Mouse (Mus musculus) MEL (cell line): Measurements from ENCODE around the gene Vangl1. TPM values are rescaled to one million over a fixed set of nuclear protein-coding genes. Genes with fewer than 3 reads are reported as not detected.

Source experiments
- DNase-seq: peaks from one replicate; pipeline ENCODE4 v3.0.0; 2011; ENCODE audit warnings: low read depth, low spot score
- H3K27ac ChIP-seq: 2 replicates; pipeline ENCODE4 v1.5.1; 2012; ENCODE audit warnings: low read depth, mild to moderate bottlenecking, control low read depth, low read length, moderate library complexity; ENCODE audit not compliant: control insufficient read depth
- H3K27me3 ChIP-seq, 2 experiments: fragments of 150-350 bp in 1 of 2; sonication (generic) in 1 of 2; 2 replicates each; pipeline ENCODE4 v1.6.1; 2012; ENCODE audit warnings: low read length in 2 of 2, mild to moderate bottlenecking in 2 of 2, improper control_type of control experiment in 1 of 2, moderate library complexity in 1 of 2; ENCODE audit not compliant: insufficient read depth in 2 of 2, control insufficient read depth in 1 of 2
- H3K36me3 ChIP-seq, 2 experiments: 2 replicates each; pipeline ENCODE4 v1.6.1; 2012 to 2014; ENCODE audit warnings: low read length in 2 of 2, improper control_type of control experiment in 1 of 2, inconsistent platforms in 1 of 2, mild to moderate bottlenecking in 1 of 2; ENCODE audit not compliant: insufficient read depth in 2 of 2, control insufficient read depth in 1 of 2
- H3K4me1 ChIP-seq, 2 experiments: fragments of 150-350 bp in 1 of 2; sonication (generic) in 1 of 2; 2 replicates each; pipeline ENCODE4 v1.6.1; 2012; ENCODE audit warnings: low read length in 2 of 2, improper control_type of control experiment in 1 of 2, mild to moderate bottlenecking in 1 of 2; ENCODE audit not compliant: insufficient read depth in 2 of 2, control insufficient read depth in 1 of 2
- H3K4me3 ChIP-seq, 2 experiments: fragments of 150-350 bp in 1 of 2; sonication (generic) in 1 of 2; 2 replicates each; pipeline ENCODE4 v1.5.1; 2012; ENCODE audit warnings: low read depth in 2 of 2, low read length in 2 of 2, mild to moderate bottlenecking in 2 of 2, moderate library complexity in 2 of 2, control low read depth in 1 of 2, improper control_type of control experiment in 1 of 2; ENCODE audit not compliant: control insufficient read depth in 1 of 2, insufficient read depth in 1 of 2
- H3K79me2 ChIP-seq: 2 replicates; pipeline ENCODE4 v1.6.1; 2012; ENCODE audit warnings: mild to moderate bottlenecking, low read length, moderate library complexity; ENCODE audit not compliant: control insufficient read depth, poor library complexity, insufficient read depth
- H3K9ac ChIP-seq: 2 replicates; pipeline ENCODE4 v1.6.1; 2012; ENCODE audit warnings: low read depth, mild to moderate bottlenecking, control low read depth, low read length, moderate library complexity; ENCODE audit not compliant: control insufficient read depth, poor library complexity, severe bottlenecking
- H3K9me3 ChIP-seq: fragments of 150-350 bp; sonication (generic); replicated peaks from 2 replicates; pipeline ENCODE4 v1.6.1; 2012; ENCODE audit warnings: mild to moderate bottlenecking, low read length, improper control_type of control experiment, moderate library complexity; ENCODE audit not compliant: insufficient read depth
- BHLHE40 ChIP-seq: IDR thresholded peaks from 2 replicates; pipeline ENCODE4 v1.6.1; 2012; ENCODE audit warnings: low read depth, mild to moderate bottlenecking, inconsistent platforms, low read length, improper control_type of control experiment, borderline replicate concordance
- CHD1 ChIP-seq: IDR thresholded peaks from 2 replicates; pipeline ENCODE4 v1.6.1; 2012; ENCODE audit warnings: low read depth, mild to moderate bottlenecking, inconsistent platforms, low read length, improper control_type of control experiment
- CHD2 ChIP-seq: IDR thresholded peaks from 2 replicates; pipeline ENCODE4 v1.6.1; 2011; ENCODE audit warnings: low read length, improper control_type of control experiment
- CTCF ChIP-seq, 3 experiments: IDR thresholded peaks in 2 of 3; conservative IDR thresholded peaks in 1 of 3; 2 replicates each; pipeline ENCODE4 v1.5.1; 2011 to 2012; ENCODE audit warnings: low read length in 3 of 3, low read depth in 2 of 3, mild to moderate bottlenecking in 2 of 3, improper control_type of control experiment in 1 of 3, inconsistent platforms in 1 of 3, mixed read lengths in 1 of 3, moderate library complexity in 1 of 3; ENCODE audit not compliant: control insufficient read depth in 1 of 3, insufficient read depth in 1 of 3, poor library complexity in 1 of 3, severe bottlenecking in 1 of 3
- ELF1 ChIP-seq: IDR thresholded peaks from 2 replicates; pipeline ENCODE4 v1.6.1; 2014; ENCODE audit warnings: low read depth, mild to moderate bottlenecking, inconsistent platforms, low read length, improper control_type of control experiment, moderate library complexity
- EP300 ChIP-seq, 2 experiments: IDR thresholded peaks; 2 replicates each; pipeline ENCODE4 v1.6.1; 2011; ENCODE audit warnings: improper control_type of control experiment in 2 of 2, low read length in 2 of 2, low read depth in 1 of 2, mild to moderate bottlenecking in 1 of 2
- ETS1 ChIP-seq: IDR thresholded peaks from 2 replicates; pipeline ENCODE4 v1.6.1; 2012; ENCODE audit warnings: low read depth, mild to moderate bottlenecking, inconsistent platforms, low read length, improper control_type of control experiment, moderate library complexity
- GABPA ChIP-seq: IDR thresholded peaks from 2 replicates; pipeline ENCODE4 v1.6.1; 2012; ENCODE audit warnings: low read depth, mild to moderate bottlenecking, inconsistent platforms, low read length, improper control_type of control experiment, moderate library complexity
- GATA1 ChIP-seq: IDR thresholded peaks from 2 replicates; pipeline ENCODE4 v1.6.1; 2011; ENCODE audit warnings: low read depth, low read length, improper control_type of control experiment
- HCFC1 ChIP-seq: IDR thresholded peaks from 2 replicates; pipeline ENCODE4 v1.6.1; 2012; ENCODE audit warnings: low read depth, mild to moderate bottlenecking, inconsistent platforms, low read length, improper control_type of control experiment, moderate library complexity
- KAT2A ChIP-seq: conservative IDR thresholded peaks from 2 replicates; pipeline ENCODE4 v1.6.1; 2012; ENCODE audit warnings: low read depth, low read length, improper control_type of control experiment, inconsistent platforms
- MAX ChIP-seq: IDR thresholded peaks from 2 replicates; pipeline ENCODE4 v1.6.1; 2011; ENCODE audit warnings: low read length, improper control_type of control experiment
- MAZ ChIP-seq: IDR thresholded peaks from 2 replicates; pipeline ENCODE4 v1.6.1; 2012; ENCODE audit warnings: low read depth, mild to moderate bottlenecking, inconsistent platforms, low read length, improper control_type of control experiment
- MEF2A ChIP-seq: IDR thresholded peaks from 2 replicates; pipeline ENCODE4 v1.6.1; 2014; ENCODE audit warnings: low read depth, mild to moderate bottlenecking, inconsistent platforms, low read length, improper control_type of control experiment; ENCODE audit not compliant: poor library complexity, insufficient replicate concordance, severe bottlenecking; ENCODE audit errors: extremely low read depth
- MXI1 ChIP-seq: IDR thresholded peaks from 2 replicates; pipeline ENCODE4 v1.6.1; 2011; ENCODE audit warnings: mild to moderate bottlenecking, low read depth, low read length, improper control_type of control experiment
- MYB ChIP-seq: IDR thresholded peaks from 2 replicates; pipeline ENCODE4 v1.6.1; 2011; ENCODE audit warnings: mild to moderate bottlenecking, low read depth, low read length, improper control_type of control experiment
- MYC ChIP-seq: IDR thresholded peaks from 2 replicates; pipeline ENCODE4 v1.6.1; 2011; ENCODE audit warnings: low read depth, mild to moderate bottlenecking, low read length, improper control_type of control experiment, moderate library complexity
- NELFE ChIP-seq: IDR thresholded peaks from 2 replicates; pipeline ENCODE4 v1.6.1; 2011; ENCODE audit warnings: low read depth, low read length, improper control_type of control experiment
- NRF1 ChIP-seq: IDR thresholded peaks from 2 replicates; pipeline ENCODE4 v1.6.1; 2014; ENCODE audit warnings: low read depth, mild to moderate bottlenecking, inconsistent platforms, low read length, improper control_type of control experiment, moderate library complexity; ENCODE audit not compliant: poor library complexity, insufficient read depth, severe bottlenecking
- POLR2A ChIP-seq, 2 experiments: IDR thresholded peaks; 2 replicates each; pipeline ENCODE4 v1.6.1; 2011 to 2012; ENCODE audit warnings: low read length in 2 of 2, mild to moderate bottlenecking in 2 of 2, control low read depth in 1 of 2, improper control_type of control experiment in 1 of 2, low read depth in 1 of 2, moderate library complexity in 1 of 2; ENCODE audit not compliant: control insufficient read depth in 1 of 2, insufficient read depth in 1 of 2, poor library complexity in 1 of 2
- POLR2AphosphoS5 ChIP-seq: IDR thresholded peaks from 2 replicates; pipeline ENCODE4 v1.6.1; 2012; ENCODE audit warnings: low read depth, borderline replicate concordance, mild to moderate bottlenecking, inconsistent platforms, low read length, moderate library complexity, mixed read lengths
- RAD21 ChIP-seq: IDR thresholded peaks from 2 replicates; pipeline ENCODE4 v1.6.1; 2011; ENCODE audit warnings: mild to moderate bottlenecking, low read depth, low read length, improper control_type of control experiment
- RCOR1 ChIP-seq: IDR thresholded peaks from 2 replicates; pipeline ENCODE4 v1.6.1; 2012; ENCODE audit warnings: low read depth, mild to moderate bottlenecking, inconsistent platforms, low read length, improper control_type of control experiment
- SIN3A ChIP-seq: IDR thresholded peaks from 2 replicates; pipeline ENCODE4 v1.6.1; 2012; ENCODE audit warnings: low read length, improper control_type of control experiment, inconsistent platforms
- SMC3 ChIP-seq: IDR thresholded peaks from 2 replicates; pipeline ENCODE4 v1.6.1; 2011; ENCODE audit warnings: low read depth, low read length, improper control_type of control experiment
- TAL1 ChIP-seq: IDR thresholded peaks from 2 replicates; pipeline ENCODE4 v1.6.1; 2012; ENCODE audit warnings: mild to moderate bottlenecking, inconsistent platforms, low read length, moderate library complexity, mixed read lengths
- TCF12 ChIP-seq: IDR thresholded peaks from 2 replicates; pipeline ENCODE4 v1.6.1; 2014; ENCODE audit warnings: low read depth, mild to moderate bottlenecking, inconsistent platforms, low read length, improper control_type of control experiment, moderate library complexity
- UBTF ChIP-seq: IDR thresholded peaks from 2 replicates; pipeline ENCODE4 v1.6.1; 2012; ENCODE audit warnings: low read depth, mild to moderate bottlenecking, inconsistent platforms, low read length, improper control_type of control experiment, moderate library complexity, borderline replicate concordance; ENCODE audit not compliant: insufficient read depth
- ZC3H11A ChIP-seq: IDR thresholded peaks from 2 replicates; pipeline ENCODE4 v1.6.1; 2012; ENCODE audit warnings: low read depth, mild to moderate bottlenecking, inconsistent platforms, low read length, improper control_type of control experiment
- ZKSCAN1 ChIP-seq: IDR thresholded peaks from 2 replicates; pipeline ENCODE4 v1.6.1; 2012; ENCODE audit warnings: low read depth, mild to moderate bottlenecking, inconsistent platforms, low read length, improper control_type of control experiment, moderate library complexity
- polyA plus RNA-seq, 2 experiments: library from polyadenylated mRNA; stranded (reverse) in 1 of 2; unstranded in 1 of 2; fragments of >175 nt in 1 of 2; fragments of >200 nt in 1 of 2; gene quantifications; 2 replicates each; pipeline versions ENCODE4 v1.2.1 to v1.2.4; 2012; ENCODE audit warnings: low replicate concordance in 2 of 2, low read depth in 1 of 2; ENCODE audit not compliant: insufficient read length in 2 of 2, insufficient read depth in 1 of 2, missing spikeins in 1 of 2
- total RNA-seq: library from RNA; depleted of rRNA; stranded (reverse); fragments of 300-350 nt; gene quantifications from 2 replicates; pipeline ENCODE4 v1.2.3, GENCODE M21; 2012

The Vangl1 gene
- total and polyA plus RNA-seq, 3 experiments: 6.5 to 15.1 TPM; not detected in 1

DNA sequence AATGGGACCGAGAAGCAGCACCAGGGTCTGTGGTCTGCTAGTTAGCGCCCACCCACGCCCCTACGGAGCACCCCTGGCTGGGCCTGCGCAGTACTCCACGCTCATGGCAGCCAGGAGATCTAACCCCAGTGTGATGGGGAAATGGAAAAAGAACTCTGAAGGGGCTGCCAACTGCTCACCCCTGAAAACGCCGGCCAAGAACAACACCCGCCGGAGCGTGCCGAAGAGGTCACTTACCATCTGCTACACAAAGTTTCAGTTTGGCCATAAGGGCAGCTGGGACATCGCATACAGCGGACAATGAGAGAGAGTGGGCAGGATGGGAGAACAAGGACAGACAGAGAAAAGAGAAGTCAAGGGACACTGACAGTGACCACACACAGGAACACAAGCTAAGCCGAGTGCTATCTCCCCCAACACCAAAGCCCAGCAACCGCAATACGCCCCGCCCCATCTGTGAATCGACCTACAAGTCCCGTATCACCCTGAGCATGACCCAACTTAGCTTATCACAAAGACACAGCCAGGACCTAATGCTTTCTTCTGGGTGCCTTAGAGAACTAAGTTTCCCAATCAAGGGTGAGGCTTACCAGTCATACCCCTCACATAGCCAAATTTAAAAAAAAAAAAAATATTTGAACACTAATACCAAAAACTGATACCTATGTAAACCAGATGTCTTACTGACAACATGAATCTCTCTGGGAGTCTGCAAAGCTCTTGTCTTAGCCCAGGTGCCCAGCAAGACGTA is 38.8 kb downstream of the Vangl1 start (continued):
- no peak for TF ChIP-seq ELF1
- TF ChIP-seq TAL1: peak; percentile 98
- TF ChIP-seq SIN3A: peak; percentile 61; the same call in 1 of the 2 replicates
- TF ChIP-seq CTCF (IDR thresholded peaks at IDR 0.05 in 2 of 3, conservative IDR thresholded peaks at IDR 0.05 in 1 of 3; ENCODE audit: control insufficient read depth in 1 of 3, insufficient read depth in 1 of 3, low read depth in 2 of 3, low read length in 3 of 3, poor library complexity in 1 of 3, severe bottlenecking in 1 of 3): no peak
- TF ChIP-seq GABPA: no peak
- no peak for TF ChIP-seq ZKSCAN1
- peak; percentile 98 for TF ChIP-seq EP300 (IDR thresholded peaks at IDR 0.05; ENCODE audit: low read depth in 1 of 2, low read length in 2 of 2)
- TF ChIP-seq POLR2A (IDR thresholded peaks at IDR 0.05; ENCODE audit: control insufficient read depth in 1 of 2, insufficient read depth in 1 of 2, low read depth in 1 of 2, low read length in 2 of 2, poor library complexity in 1 of 2): peak; percentile 5 to 52; a peak in 1 of 4 replicates
- TF ChIP-seq RCOR1: peak; percentile 86
- TF ChIP-seq CHD1: no peak
- peak; percentile 49; the same call in 1 of the 2 replicates for TF ChIP-seq MYC
- TF ChIP-seq MEF2A: no peak
- TF ChIP-seq MAZ: peak; percentile 81; the same call in 1 of the 2 replicates
- TF ChIP-seq ETS1: peak; percentile 85
- TF ChIP-seq NELFE: 0 out of 2 replicates have a peak, but pooled peaks have one; percentile 31

DNA sequence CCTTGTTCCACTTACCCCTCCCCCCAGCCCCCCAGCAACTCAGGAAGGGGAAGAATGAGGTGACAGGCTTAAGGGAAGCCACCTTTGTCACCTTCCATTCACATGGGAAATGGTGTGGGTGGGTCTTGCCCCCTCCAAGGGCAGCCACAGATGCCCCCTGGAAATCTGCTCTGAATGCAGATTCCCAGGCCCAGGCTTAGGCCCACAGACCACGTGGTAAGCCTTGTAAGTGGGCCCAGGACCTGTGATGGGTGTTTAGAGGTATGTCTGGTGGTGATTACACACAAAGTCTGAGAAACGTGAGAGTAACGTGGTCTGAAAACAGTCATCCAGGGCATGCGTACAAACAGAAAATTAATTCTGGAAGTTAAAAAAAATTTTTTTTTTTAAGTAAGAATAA is 39.6 kb downstream of the Vangl1 start:
- Histone ChIP-seq H3K4me3 (peak overlapping the region; percentile 49 to 65), H3K79me2 (peaks cover 2% of the 10 kb centered on the region; the same call in 1 of the 2 replicates), H3K9me3 (no peaks in the 10 kb centered on the region), H3K36me3 (peaks cover 0 to 40% of the 10 kb centered on the region in 2 experiments; a peak in 2 of 4 replicates), H3K4me1 (peaks cover 6 to 40% of the 10 kb centered on the region in 2 experiments), H3K9ac (peak overlapping the region; percentile 76), H3K27ac (peak overlapping the region; percentile 98), H3K27me3 (no peaks in the 10 kb centered on the region)
- DNase-seq: peak; percentile 61
- no peak for TF ChIP-seq MYB
- no peak for TF ChIP-seq KAT2A
- TF ChIP-seq CHD1: no peak
- no peak for TF ChIP-seq RAD21
- TF ChIP-seq MAX: peak; percentile 85
- no peak for TF ChIP-seq HCFC1
- no peak for TF ChIP-seq ZC3H11A
- no peak for TF ChIP-seq ETS1
- TF ChIP-seq GABPA: no peak
- TF ChIP-seq ZKSCAN1: no peak
- no peak; a peak in 1 of 4 replicates for TF ChIP-seq EP300 (IDR thresholded peaks at IDR 0.05; ENCODE audit: low read depth in 1 of 2, low read length in 2 of 2)
- no peak for TF ChIP-seq GATA1
- peak; percentile 49; the same call in 1 of the 2 replicates for TF ChIP-seq MXI1
- TF ChIP-seq UBTF: no peak
- no peak for TF ChIP-seq MAZ
- TF ChIP-seq SIN3A: no peak; the same call in 1 of the 2 replicates
- TF ChIP-seq SMC3: no peak
- TF ChIP-seq CHD2: no peak
- no peak for TF ChIP-seq RCOR1
- no peak for TF ChIP-seq TCF12
- no peak for TF ChIP-seq NRF1
- no peak for TF ChIP-seq MEF2A
- TF ChIP-seq MYC: peak; percentile 70
- TF ChIP-seq POLR2A (IDR thresholded peaks at IDR 0.05; ENCODE audit: control insufficient read depth in 1 of 2, insufficient read depth in 1 of 2, low read depth in 1 of 2, low read length in 2 of 2, poor library complexity in 1 of 2): no peak
- TF ChIP-seq POLR2AphosphoS5: no peak
- peak; percentile 56; the same call in 1 of the 2 replicates for TF ChIP-seq BHLHE40
- 0 out of 2 replicates have a peak, but pooled peaks have one; percentile 10 for TF ChIP-seq NELFE
